Mouse (Mus musculus): ENCODE results near the gene Cttnbp2nl.

DNA sequence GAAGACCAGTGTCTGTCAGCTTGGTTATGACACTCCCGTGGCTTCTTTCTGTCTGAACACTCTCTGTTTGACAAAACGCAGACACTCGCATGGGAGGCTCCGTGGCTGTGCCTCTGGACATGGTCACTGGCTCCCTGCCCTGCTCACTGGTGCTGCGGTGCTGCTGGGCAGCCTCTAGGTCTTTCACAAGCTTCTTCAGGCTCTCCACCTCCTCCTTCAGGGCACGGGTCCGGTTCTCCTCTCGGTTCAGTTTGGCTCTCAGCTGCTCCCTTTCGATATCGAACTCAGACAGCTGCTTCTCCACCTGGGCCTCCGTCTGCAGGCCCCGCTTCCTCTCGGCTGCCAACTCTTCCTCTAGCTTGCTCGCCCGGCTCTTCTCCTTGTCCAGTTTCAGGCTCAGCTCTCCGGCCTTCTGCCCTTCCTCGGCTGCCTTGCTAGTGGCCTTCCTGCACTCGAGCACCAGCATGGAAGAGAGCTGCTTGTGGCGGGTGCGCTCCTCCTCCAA is 47.3 kb downstream of the Cttnbp2nl start:
- no peak for TF ChIP-seq GATA1 (IDR thresholded peaks at IDR 0.05; ENCODE audit: borderline replicate concordance, low read length)
- no peak for TF ChIP-seq FLI1 (IDR thresholded peaks at IDR 0.05; ENCODE audit: low read length)
